In genomic region chr1:60866043-60866442, GRCm38 (mm10) we compare ENCODE assay signal across 24 mouse cellular contexts. TPM values are rescaled to one million over a fixed set of nuclear protein-coding genes. Genes with fewer than 3 reads are reported as not detected.
"Had no signal": no experiment of that assay in that cellular context is flagged by ENCODE, and none has a peak within 500 bp of the region (broad histone marks: within the 10 kb centered on the region; RNA-seq: fewer than 3 reads in every experiment).

No protein-coding gene starts in this region.

- ATAC-seq: lung, postnatal 0 days; midbrain, embryonic 16.5 days had no signal

- DNase-seq: lung, adult 2 months; lung, postnatal 14 days; lung, postnatal 36 days; midbrain, embryonic 14.5 days; retina, postnatal 1 day; right cerebral cortex, adult 18-20 months; right cerebral cortex, postnatal 25 days; right cerebral cortex, postnatal 4 days; spleen, adult 18-20 months; thymus, adult 18-20 months; thymus, postnatal 14 days; thymus, postnatal 36 days had no signal

- H3K27me3 ChIP-seq: lung, embryonic 15.5 days; midbrain, embryonic 12.5 days; neural tube, embryonic 13.5 days; neural tube, embryonic 15.5 days had no signal

- H3K9me3 ChIP-seq: lung, embryonic 15.5 days; midbrain, embryonic 10.5 days; midbrain, embryonic 12.5 days; neural tube, embryonic 13.5 days; neural tube, embryonic 15.5 days had no signal

- H3K27ac ChIP-seq: lung, embryonic 15.5 days; midbrain, embryonic 10.5 days; midbrain, embryonic 12.5 days; neural tube, embryonic 13.5 days; neural tube, embryonic 15.5 days had no signal

- H3K9ac ChIP-seq: lung, embryonic 15.5 days; midbrain, embryonic 12.5 days; neural tube, embryonic 13.5 days; neural tube, embryonic 15.5 days had no signal

- H3K4me3 ChIP-seq: lung, embryonic 15.5 days; midbrain, embryonic 10.5 days; midbrain, embryonic 12.5 days; myocyte; neural tube, embryonic 13.5 days; neural tube, embryonic 15.5 days had no signal

- H3K4me1 ChIP-seq: midbrain, embryonic 12.5 days had no signal

- H3K36me3 ChIP-seq: lung, embryonic 15.5 days; midbrain, embryonic 10.5 days; midbrain, embryonic 12.5 days; neural tube, embryonic 13.5 days; neural tube, embryonic 15.5 days had no signal

- H3K4me2 ChIP-seq: lung, embryonic 15.5 days; midbrain, embryonic 12.5 days; neural tube, embryonic 13.5 days; neural tube, embryonic 15.5 days had no signal

RNA-seq across cellular contexts. Expression of gene Ctla4, which starts 20.8 kb away (rescaled TPM):
- total RNA-seq: megakaryocyte-erythroid progenitor cell, adult 5-6 weeks had no signal
- polyA plus RNA-seq: lung, postnatal 0 days; midbrain, embryonic 10.5 days; midbrain, embryonic 12.5 days; midbrain, embryonic 14.5 days; midbrain, embryonic 16.5 days; myocyte; neural tube, embryonic 11.5 days; neural tube, embryonic 13.5 days; neural tube, embryonic 15.5 days; stomach, embryonic 14.5 days; stomach, embryonic 16.5 days had no signal
